Mouse (Mus musculus) erythroblast, adult 5-6 weeks (primary cell): ENCODE data around the gene Sprtn. TPM values are rescaled to one million over a fixed set of nuclear protein-coding genes. Genes with fewer than 3 reads are reported as not detected.
A peak's percentile ranks its signal among the peaks of the same experiment; 100 is the strongest.

Experiments used
- ATAC-seq: replicated peaks from 2 replicates; pipeline ENCODE4 v1.8.0; 2016; ENCODE audit warnings: moderate number of reproducible peaks, mild to moderate bottlenecking, moderate TSS enrichment, inconsistent platforms; ENCODE audit not compliant: poor library complexity, low FRiP score, severe bottlenecking
- total RNA-seq, 2 experiments: library from RNA; stranded (forward) in 1 of 2; stranded (reverse) in 1 of 2; fragments of 150-400 nt in 1 of 2; fragments of 200-764, 138-1000 nt in 1 of 2; gene quantifications; 2 replicates each; pipeline versions ENCODE4 v1.2.3 to v1.2.4; 2015 to 2017; ENCODE audit warnings: low replicate concordance in 2 of 2

Sprtn gene
- total RNA-seq (2015; ENCODE audit: low replicate concordance) (2.9 and 10.2 TPM in 2 replicates), total RNA-seq (2017; ENCODE audit: low replicate concordance) (8.5 TPM in 2 replicates)

DNA sequence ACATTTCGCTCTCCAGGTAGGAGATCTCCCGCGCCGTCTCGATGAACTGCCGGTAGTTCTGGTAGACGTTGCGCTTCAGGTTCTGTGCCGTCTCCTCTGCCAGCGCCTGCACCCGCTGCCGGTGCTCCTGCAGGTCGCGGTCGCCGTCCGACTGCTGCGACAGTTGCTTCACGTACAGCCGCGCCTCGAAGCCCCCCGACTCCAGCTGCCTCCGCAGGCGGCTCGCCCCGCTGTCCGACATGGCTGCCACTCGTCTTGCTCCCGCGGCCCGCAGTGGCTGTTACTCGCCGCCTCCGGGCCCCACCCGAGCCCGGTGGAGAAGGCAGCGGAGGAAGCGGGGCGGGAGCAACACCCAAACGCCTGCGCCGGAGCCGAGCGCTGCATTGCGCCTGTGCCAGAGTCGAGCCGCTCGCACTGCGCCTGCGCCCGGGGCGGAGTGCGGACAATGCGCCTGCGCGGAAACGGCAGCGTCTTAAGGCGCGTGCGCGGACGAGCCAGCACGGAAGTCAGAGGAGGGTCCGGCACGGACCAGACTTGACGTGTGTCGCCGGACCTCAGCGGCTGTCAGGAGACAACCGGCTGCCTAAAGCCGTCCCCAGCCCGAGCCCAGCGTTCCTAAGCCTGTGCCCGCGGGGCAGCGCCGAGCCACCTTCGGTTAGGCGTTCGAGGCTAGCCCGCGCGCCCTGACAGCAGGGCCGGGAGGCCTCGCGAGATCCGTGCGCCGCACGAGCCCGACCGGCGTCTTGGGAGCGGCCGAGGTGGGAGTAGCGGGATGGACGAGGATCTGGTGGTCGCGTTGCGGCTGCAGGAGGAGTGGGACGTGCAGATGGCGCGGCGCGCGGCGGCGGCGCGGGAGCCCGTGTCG is at the start of gene Sprtn, which contains the start of gene Exoc8:
Gene Sprtn (plus strand): TSS at position 501 of the 865 bp plus-strand sequence.
Gene Exoc8 (minus strand): TSS at position 320 of the 865 bp plus-strand sequence.
- peak; percentile 93 for ATAC-seq

DNA sequence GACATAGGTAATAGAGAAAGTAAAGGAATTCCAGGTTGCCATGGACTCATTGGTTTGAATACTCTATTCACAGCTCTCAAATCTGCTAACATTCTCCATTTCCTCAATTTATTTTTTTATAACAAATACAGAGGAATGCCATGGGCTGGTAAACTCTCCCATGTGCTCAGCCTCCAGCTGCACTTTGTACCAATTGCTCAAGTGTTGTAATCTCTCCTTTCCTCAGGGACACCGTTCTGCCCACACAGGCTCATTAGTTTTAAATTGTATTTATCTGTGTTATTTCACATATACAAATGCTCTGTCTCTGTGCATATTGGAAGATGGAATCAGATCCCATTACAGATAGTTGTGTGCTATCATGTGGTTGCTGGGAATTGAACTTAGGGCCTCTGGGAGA is 44.2 kb upstream of the Sprtn start:
- ATAC-seq, result no peak

DNA sequence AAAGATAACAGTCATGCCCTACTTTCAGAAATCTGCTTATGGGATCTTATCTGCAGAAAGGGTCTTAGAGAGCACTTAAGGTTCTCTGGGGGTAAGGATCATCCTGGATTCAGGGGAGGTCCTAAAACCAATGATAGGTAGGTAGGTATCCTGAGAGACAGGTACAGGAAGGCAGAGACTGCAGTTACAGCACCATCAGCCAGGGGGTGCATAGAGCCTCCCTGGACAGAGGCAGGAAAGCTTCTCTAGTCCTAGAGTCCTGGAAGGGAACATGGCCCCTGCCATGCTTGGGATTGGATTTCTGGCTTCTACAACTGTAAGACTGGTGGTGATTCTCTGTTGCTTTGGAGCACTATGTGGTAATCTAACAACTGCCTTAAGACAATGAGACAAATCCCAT is 38.2 kb upstream of the Sprtn start:
- 0 out of 2 replicates have a peak, but pooled peaks have one; percentile 45 for ATAC-seq

DNA sequence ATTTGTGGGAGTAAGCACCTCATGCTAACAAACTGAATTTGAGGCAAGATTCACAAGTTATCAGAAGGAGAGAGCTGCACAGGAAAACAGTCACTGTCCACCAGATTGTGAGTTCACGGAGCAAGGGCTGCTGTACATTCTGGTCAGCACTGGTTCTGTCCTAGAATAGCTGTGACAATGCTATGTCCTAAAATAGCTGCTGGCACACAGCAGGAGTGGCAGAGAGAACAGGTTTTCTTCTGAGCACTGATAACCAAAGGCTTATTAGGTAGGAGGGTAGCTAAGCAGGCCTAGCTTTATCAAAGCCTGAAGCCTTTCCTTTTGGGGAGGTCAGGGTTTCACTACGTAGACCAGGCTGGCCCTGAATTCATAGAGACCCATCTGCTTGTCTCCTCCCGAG is 37.5 kb upstream of the Sprtn start:
- ATAC-seq, result no peak

DNA sequence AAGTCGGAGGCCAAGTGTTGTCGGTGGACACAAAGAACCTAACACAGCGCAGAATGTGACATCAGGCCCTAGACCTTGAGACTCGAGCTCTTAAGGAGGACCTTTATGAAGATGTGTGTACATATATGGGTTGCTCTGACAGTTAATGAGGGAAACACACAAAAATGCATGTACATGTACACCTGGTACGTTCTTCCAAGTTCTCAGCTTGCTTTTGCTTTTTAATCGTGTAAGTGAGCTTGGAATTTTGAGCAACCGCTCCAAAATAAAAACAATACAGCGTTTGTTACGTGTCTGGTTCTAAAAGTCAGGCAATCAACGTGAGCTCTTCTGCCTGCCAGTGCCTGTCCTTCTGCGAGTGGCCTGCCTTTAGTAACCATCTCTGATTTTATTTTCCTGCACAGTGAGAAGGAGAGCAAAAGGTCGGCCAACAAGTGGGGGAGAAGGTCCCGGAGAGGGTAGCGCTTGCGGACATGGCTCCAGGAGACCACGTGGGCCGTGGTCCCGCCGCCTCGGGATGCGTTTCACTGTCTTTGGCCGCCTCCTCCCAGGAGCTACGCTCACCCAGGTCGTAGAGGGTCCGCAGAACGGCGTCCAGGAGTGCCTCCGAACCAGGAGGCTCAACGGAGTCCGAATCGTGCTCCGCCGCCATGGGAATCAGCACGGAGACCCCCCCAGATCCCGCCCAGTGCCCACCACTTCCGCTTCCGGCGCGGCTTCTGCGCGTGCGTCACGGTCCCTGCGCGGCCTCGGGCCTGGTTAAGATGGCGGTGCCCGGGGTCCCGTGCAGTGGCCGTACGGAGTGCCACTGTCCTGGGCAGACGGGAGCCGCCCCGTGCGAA is 35.1 kb upstream of the Sprtn start, which contains the start of the genes Gnpat and 2810004N23Rik:
Gene Gnpat (plus strand): TSS at position 713 of the 842 bp plus-strand sequence.
Gene 2810004N23Rik (minus strand): TSS at position 800 of the 842 bp plus-strand sequence.
- ATAC-seq, result peak; percentile 86

DNA sequence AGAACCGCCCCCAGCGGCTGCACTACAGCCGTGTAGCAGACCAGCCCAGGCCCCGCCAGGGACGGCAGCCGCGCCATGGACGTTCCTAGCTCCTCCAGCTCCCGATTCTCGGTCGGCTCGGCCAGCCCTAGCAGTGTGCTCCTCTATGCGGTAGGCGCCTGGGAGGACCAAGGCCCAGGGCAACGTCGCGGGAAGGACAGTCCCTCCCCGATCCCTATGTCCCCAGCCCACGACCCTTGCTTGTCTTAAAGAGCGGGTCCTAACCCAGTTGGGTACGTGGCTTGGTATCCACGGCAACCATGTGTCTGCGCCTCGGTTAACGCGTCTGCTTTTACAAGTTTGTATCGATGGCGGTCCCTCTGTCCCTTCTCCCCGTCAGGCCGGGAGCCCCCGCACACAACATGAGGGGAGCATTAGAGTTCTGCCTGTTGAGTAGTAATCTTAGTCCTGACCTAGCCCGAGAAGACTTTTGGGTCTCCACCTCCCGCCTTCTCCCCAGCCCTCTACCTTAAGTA is 34.5 kb upstream of the Sprtn start:
- ATAC-seq, result peak; percentile 43; the same call in 1 of the 2 replicates

DNA sequence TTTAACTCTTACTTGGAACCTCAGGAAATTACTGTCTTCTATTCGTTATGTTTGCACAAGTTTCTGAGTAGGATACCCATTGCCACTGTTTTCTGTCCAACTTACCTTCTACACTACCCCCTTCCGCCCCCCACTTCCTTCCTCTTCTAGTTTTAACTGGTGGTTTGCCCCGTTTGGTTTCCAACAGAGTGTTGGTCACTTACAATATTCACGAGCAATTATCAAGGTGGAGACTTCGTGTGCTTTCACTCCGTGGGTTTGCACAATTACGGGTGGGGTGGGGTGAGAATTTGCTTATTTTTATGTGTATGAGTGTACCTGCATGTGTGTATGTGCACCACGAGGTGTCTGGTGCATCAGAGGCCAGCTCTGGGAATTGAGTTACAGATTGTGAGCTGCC is 34.0 kb upstream of the Sprtn start:
- ATAC-seq, result no peak

DNA sequence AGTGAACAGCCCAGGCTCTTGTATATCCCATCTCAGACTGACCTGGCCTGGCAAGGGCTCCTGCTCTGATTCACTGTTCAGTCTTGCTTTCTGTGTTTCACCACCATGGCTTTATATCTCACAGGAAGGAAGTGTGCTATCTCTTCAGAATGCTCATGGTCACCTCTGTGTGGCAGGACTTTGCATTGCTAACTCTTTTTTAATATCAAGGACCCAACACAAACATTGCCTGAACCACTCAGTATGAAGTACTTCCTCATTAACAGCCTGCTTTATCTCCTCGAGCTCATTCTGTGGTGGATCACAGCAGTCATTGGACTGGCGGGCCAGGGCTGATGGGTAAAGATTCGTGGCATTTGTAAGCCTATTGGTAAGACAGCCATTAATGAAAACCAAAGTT is 31.0 kb upstream of the Sprtn start:
- no peak for ATAC-seq

DNA sequence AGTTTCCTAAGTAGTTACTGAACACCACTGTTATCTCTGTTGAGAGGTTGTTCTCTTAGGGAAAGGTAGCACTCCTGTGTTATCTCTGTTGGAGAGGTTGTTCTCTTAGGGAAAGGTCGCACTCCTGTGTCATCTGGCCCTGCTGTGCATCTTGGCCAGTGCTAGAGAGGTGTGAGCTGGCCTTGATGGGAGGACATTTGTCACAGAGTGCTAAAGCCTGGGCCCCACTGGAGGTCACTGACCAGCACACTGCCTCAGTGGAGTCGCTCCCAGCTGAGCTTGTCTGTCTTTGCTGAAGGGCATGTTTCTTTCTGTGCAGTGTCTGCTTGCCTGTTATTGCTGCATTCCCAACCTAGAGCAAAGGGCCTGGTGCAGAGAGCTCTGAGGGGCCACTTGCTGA is 30.6 kb upstream of the Sprtn start:
- ATAC-seq, result no peak

DNA sequence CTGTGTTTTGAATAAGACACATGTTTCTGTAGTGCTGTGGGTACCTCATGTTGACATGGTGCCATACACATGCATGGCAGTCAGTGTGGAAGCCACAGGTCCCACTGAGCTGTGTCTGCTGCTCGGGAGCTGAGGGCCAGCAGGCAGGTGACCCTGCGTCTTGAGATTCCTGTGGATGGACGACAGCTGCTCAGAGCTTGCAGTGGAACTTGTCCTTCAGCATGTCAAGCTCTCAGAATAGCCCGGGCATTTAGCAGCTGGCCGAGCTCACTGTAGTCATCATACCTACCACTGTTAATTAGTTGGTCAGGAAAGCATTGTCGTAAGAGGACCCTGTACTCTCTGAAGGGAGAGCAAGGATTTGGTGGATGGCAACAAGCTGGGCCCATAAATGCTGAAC is 28.0 kb upstream of the Sprtn start:
- ATAC-seq, result no peak

DNA sequence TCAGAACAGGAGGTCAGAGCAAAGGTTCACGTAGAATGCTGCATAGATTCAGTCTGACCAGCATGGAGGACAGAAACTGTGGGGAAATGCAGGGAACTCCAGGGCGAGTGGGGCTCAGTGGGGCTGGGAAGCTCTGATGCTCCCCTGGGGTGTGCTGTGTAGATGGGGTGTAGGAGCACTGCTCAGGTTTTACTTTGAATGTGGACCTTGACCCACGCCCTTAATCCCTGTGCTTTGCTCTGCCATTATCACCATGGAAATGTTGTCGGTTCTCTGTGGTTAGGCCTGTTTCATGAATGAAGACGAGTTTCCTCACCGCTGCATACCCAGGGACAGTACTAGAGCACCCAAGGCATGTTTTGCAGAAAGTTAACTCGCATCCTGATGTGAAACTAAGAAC is 26.2 kb upstream of the Sprtn start:
- ATAC-seq, result no peak

DNA sequence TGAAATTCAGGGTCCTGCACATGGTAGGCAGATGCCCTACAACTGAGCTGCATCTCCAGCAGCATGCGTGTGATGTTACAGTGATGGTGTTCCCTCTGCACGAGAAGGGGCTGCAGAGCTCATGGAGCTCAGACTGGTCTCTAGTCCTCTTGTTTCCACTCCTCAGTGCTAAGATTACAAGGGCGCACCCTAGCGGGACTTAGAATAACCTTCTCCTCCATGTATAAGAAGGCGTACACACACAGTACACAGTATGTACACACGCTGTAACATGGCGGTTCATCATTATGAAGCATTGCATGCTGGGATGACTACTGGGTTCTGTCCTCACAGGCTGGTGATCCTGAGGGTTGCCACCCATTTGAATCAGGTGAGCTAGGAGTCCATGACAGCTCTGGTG is 25.6 kb upstream of the Sprtn start:
- ATAC-seq, result no peak

DNA sequence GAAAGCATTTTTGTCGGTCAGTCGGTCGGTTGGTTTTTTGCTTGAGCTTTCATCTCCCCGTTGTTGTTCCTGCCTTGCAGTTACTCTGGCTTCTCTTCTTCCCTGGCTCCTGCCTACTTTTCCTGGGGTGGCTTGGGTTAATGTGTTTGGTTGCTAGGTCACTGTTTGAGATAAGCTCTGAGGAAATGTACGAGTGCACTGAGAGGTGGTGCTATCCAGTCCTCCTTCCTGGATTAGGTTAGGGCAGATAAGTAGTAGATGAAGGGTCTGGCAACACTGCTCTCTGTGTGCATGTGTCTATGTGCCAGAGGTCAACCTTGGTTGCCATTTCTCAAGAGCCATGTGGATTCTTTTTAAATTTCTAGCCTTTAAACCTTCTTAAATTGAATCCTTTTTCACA is 25.0 kb upstream of the Sprtn start:
- no peak for ATAC-seq

DNA sequence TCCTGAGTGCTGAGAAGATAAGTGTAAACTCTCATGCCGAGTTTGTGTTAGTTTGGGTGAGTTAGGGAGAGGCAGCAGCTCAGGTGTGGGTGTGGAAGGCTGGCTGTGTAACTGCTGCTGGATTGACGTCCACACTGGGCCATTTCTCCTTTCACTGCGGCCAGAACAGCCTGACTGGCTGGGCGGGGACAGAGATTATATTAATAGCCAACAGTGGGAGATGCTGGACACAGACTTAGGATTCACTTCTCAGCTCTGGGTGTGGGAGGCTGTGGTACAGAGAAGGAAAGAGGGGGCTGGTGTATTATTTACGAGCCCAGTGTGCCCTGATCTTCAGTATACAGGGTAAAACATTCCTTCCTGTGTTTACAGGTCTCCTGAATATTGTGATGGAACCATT is 19.5 kb upstream of the Sprtn start:
- ATAC-seq, result no peak

DNA sequence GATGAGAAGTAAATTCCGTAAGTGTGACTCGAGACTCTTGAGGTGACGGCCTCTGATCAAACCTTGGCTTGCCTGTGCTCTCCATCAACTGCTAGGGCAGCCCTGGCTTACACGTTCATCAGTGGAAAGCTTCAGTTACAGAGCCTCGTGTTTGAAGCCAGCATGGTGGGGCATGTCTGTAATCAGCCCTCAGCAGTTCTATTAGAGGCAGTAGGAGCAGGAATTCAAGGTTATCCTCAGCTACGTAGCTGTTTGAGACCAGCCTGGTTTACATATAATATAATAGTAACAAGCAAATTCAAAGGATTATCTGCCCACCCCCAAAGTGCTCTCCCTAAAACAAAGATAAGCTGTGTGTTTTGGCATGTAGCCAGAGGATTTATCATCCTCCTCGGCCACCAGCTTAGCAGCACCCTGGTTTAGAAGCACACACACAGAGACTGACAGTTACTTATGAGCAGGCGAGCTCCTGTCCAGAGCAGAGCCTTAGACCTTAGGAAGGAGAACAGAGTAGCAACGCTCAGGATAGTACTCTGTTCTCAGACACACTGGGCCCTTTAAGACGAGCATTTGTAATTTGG is 18.6 kb upstream of the Sprtn start:
- peak; percentile 32 for ATAC-seq

DNA sequence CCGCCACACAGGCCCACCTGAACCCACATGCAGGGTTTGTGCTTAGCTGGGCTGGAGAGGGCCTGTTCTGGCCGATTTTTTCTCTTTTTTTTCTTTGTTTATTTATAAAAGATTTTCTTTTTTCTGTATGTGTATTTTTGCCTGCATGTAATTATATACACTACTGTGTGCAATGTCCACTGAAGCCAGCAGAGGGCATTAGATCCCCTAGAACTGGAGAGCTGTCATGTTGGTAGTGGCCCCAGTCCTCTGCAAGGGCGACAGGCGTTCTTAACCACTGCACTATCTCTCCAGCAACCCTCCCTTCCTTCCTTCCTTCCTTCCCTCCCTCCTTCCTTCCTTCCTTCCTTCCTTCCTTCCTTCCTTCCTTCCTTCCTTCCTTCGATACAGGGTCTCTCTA is 9.3 kb upstream of the Sprtn start:
- ATAC-seq, result no peak

DNA sequence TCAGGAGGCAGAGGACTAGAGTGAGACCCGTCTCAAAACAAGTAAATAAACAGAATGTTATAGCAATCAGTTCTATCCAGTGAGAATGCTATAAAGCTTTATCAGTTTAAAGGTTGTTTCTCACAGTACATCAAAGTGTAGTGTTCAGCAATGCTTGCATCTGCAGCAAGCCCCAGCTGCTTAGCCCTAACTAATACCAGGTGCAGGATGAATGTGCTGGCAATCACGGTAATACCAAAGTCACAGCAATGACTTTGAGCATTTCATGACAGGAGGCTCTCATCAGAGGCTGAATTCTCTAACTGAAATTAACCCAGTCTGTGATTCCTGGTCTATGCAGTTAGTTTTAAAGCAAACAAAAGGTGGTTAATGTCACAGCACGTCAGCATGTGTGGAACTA is 5.1 kb upstream of the Sprtn start:
- ATAC-seq, result no peak

DNA sequence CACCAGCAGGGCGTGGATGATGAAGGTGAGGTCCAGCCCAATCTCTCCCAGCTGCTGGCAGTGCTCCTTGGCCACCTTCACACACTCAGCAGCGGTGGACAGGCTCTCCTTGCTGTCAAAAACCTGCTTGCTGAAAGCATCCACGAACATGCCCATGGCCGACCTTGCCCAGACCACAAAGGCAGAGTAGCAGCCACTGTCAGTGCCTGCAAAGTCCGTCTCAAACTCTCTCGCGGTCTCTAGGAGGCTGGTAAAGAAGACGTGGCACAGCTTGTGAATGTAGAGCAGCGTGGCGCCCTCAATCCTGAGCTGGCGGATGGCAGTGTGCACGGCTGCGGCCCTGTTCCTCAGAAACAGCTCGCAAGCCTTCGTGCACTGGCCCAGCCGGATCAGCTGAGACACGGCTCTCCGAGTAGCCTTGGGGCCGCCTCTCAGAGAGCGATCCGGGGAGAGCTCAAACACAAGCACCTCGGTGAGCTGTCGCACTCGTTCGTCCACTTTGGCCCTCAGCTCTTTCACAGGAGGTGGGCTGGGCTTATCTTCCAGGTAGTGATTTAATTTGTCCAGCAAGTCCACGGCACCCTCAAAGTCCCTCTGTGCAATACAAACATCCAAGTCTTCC is 1.6 kb upstream of the Sprtn start:
- ATAC-seq, result no peak

DNA sequence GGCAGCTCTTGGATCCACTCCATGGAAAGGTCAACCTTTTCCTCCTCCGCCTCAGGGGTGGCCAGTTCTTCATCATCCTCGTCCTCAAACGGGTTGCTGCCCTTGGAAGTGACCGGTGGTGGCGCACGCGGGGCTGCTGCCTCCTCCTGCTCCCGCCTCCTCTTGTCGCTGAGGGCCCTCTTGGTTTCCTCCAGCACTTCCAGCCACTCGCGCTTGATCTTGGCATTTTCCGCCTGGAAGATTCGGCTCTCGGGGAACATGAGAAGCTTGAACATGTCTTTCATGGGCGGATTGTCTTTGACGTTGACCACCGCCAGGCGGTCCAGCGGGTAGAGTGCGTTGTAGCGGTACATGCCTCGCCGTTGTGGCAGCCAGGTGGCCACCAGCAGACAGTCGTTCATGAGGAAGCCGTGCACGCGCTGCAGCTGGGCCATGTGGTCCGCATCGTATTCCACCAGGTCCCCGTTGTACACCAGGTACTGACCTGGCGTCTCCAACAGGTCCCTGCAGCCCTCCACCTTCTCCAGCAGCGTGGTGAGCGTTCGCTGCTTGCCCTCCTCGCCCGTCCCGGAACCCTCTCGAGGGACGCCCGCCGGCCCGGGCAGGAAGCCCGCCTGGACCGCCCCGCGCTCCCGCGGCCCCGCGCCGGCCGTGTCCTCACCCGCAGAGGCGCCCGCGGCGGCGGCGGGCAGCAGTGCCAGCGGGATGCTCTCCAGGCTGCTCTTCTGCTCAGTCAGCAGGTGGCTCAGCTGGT is 877 bp upstream of the Sprtn start:
- ATAC-seq, result peak; percentile 77
